Mouse (Mus musculus): ENCODE measurements at regions not wholly inside any gene's neighbourhood (a gene's known extent, or its start where the extent isn't known, plus 50 kb on each side); places are given as distances from the start of the nearest gene placed in this dataset.

DNA sequence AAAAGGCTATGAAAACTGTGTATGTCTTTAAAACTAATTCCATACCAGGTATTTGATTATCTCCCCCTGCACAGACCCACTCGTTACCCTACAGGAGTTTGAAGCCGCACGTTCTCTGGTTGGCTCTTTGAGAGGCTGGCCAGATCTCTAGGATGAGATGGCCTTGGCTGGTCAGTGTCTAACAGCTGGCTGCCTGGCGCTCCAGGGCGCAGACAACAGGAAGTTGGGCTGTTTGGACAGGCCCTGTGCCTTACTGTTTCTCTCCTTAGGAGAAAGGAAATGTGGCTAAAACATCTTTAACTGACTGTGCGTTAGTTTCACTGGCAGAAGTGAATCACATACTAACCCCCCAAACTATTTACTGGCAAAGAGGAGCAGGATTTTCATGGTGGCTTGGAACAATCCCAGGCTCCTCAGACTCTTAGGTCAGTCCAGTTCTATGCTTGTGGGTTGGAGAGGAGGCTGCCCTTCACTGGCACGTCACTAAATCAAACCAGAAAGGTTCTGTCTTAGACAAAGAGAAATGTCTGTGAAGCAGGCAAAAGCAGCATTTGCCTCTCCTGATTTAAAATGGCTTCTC, 258.7 kb upstream of the Hnrnpa3 start:
- 77% methylated on average over 7 of the region's 7 CpGs for WGBS

DNA sequence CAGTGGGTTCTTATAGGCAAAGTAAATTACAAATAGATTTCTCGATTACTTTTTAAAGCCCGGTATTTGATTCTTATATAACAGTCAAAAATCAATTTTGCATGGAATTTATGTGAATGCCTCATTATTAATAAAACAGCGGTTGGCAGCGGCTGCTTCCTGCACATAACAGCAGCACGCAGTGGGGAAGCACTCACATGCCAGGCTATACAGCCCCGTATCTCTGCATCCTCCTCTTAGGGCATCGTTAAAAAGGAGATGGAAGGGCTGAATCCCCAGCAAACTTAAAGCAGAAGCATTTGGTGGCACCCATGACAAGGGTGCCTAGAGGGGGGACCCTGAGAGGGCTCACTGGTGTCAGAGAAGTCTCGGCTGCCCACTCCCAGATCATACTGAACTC, 255.3 kb upstream of the Hnrnpa3 start:
- ATAC-seq (ENCODE audit: insufficient number of reproducible peaks, insufficient read depth, low FRiP score, low read depth): no peak
- Histone ChIP-seq H3K27me3 (ENCODE audit: control insufficient read depth, insufficient read depth, low read length) (no peaks in the 10 kb centered on the region), H3K4me3 (ENCODE audit: low read depth, low read length) (no peak overlapping the region), H3K9me3 (ENCODE audit: control insufficient read depth, low read depth, low read length) (no peaks in the 10 kb centered on the region), H3K4me1 (ENCODE audit: control insufficient read depth, insufficient read depth, low read length) (no peaks in the 10 kb centered on the region), H3K9ac (replicated peaks; ENCODE audit: low read depth, low read length) (no peak overlapping the region), H3K4me2 (replicated peaks; ENCODE audit: low read depth, low read length) (no peak overlapping the region), H3K36me3 (ENCODE audit: control insufficient read depth, insufficient read depth, low read length) (no peaks in the 10 kb centered on the region), H3K27ac (ENCODE audit: low read length) (no peak overlapping the region)
- 83% methylated on average over 8 of the region's 8 CpGs for WGBS

More for the DNA sequence above, 258.7 kb upstream of the Hnrnpa3 start:
- no peak for ATAC-seq (ENCODE audit: insufficient number of reproducible peaks, insufficient read depth, low FRiP score, low read depth)
- no peak overlapping the region for H3K27ac ChIP-seq (ENCODE audit: low read length)
- no peaks in the 10 kb centered on the region for H3K36me3 ChIP-seq (ENCODE audit: control insufficient read depth, insufficient read depth, low read length)
- H3K4me2 ChIP-seq (replicated peaks; ENCODE audit: low read depth, low read length): no peak overlapping the region
- H3K4me3 ChIP-seq (ENCODE audit: low read depth, low read length): no peak overlapping the region
- H3K4me1 ChIP-seq (ENCODE audit: control insufficient read depth, insufficient read depth, low read length): no peaks in the 10 kb centered on the region
- no peaks in the 10 kb centered on the region for H3K27me3 ChIP-seq (ENCODE audit: control insufficient read depth, insufficient read depth, low read length)
- no peaks in the 10 kb centered on the region for H3K9me3 ChIP-seq (ENCODE audit: control insufficient read depth, low read depth, low read length)
- no peak overlapping the region for H3K9ac ChIP-seq (replicated peaks; ENCODE audit: low read depth, low read length)

GRCm38 (mm10) chr2:75405524-75406214, 253.4 kb upstream of the Hnrnpa3 start:
- no peak overlapping the region for H3K9ac ChIP-seq (replicated peaks; ENCODE audit: low read depth, low read length)
- H3K27ac ChIP-seq (ENCODE audit: low read length): no peak overlapping the region
- H3K27me3 ChIP-seq (ENCODE audit: control insufficient read depth, insufficient read depth, low read length): no peaks in the 10 kb centered on the region
- ATAC-seq (ENCODE audit: insufficient number of reproducible peaks, insufficient read depth, low FRiP score, low read depth): no peak
- no peaks in the 10 kb centered on the region for H3K4me1 ChIP-seq (ENCODE audit: control insufficient read depth, insufficient read depth, low read length)
- H3K4me2 ChIP-seq (replicated peaks; ENCODE audit: low read depth, low read length): no peak overlapping the region
- no peak overlapping the region for H3K4me3 ChIP-seq (ENCODE audit: low read depth, low read length)
- no peaks in the 10 kb centered on the region for H3K9me3 ChIP-seq (ENCODE audit: control insufficient read depth, low read depth, low read length)
- 73% methylated on average over 13 of the region's 13 CpGs for WGBS
- no peaks in the 10 kb centered on the region for H3K36me3 ChIP-seq (ENCODE audit: control insufficient read depth, insufficient read depth, low read length)

DNA sequence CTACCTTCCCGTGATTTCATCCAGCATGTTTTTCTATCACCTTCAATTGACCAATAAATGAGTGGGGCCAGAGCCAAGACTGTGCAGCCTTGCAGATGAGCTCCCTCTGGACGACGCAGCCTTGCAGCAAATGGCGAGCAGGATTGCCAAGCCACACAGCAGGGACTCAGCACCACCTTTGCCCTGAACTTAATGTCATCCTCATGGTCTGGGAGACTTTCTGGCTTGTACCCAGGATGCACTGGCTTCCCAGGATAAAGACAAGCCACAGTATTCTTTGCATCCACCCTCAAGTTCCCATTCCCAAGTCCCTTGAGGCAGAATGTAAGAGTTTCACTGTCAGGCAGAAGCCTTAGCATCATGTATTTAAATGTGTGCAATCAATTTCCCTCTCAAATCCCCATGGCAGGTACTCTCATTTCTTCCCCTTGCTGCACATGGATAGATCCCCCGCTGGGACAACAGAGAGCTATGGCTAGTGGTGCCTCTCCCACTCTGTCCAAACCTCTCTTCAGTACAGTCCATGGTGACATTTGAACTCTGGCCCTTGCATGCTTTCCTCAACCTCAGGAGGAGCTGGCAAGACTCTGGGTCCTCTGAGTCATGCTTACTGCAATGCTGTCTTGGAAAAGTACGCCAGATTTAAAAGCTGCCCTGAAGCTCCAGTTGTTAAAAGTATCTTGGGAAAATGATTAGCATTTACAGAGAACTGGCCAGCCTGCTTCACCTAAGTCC, 252.2 kb upstream of the Hnrnpa3 start:
- Histone ChIP-seq H3K4me3 (ENCODE audit: low read depth, low read length) (no peak overlapping the region), H3K9ac (replicated peaks; ENCODE audit: low read depth, low read length) (no peak overlapping the region), H3K36me3 (ENCODE audit: control insufficient read depth, insufficient read depth, low read length) (no peaks in the 10 kb centered on the region), H3K9me3 (ENCODE audit: control insufficient read depth, low read depth, low read length) (no peaks in the 10 kb centered on the region), H3K4me1 (ENCODE audit: control insufficient read depth, insufficient read depth, low read length) (no peaks in the 10 kb centered on the region), H3K4me2 (replicated peaks; ENCODE audit: low read depth, low read length) (no peak overlapping the region), H3K27me3 (ENCODE audit: control insufficient read depth, insufficient read depth, low read length) (no peaks in the 10 kb centered on the region), H3K27ac (ENCODE audit: low read length) (no peak overlapping the region)
- WGBS: 78% methylated on average over 6 of the region's 6 CpGs
- no peak for ATAC-seq (ENCODE audit: insufficient number of reproducible peaks, insufficient read depth, low FRiP score, low read depth)

- H3K4me1 ChIP-seq (ENCODE audit: control insufficient read depth, insufficient read depth, low read length): no peaks in the 10 kb centered on the region
- no peaks in the 10 kb centered on the region for H3K9me3 ChIP-seq (ENCODE audit: control insufficient read depth, low read depth, low read length)
- ATAC-seq (ENCODE audit: insufficient number of reproducible peaks, insufficient read depth, low FRiP score, low read depth): no peak
- H3K9ac ChIP-seq (replicated peaks; ENCODE audit: low read depth, low read length): no peak overlapping the region
- no peaks in the 10 kb centered on the region for H3K36me3 ChIP-seq (ENCODE audit: control insufficient read depth, insufficient read depth, low read length)
- no peaks in the 10 kb centered on the region for H3K27me3 ChIP-seq (ENCODE audit: control insufficient read depth, insufficient read depth, low read length)
- no peak overlapping the region for H3K4me3 ChIP-seq (ENCODE audit: low read depth, low read length)
- WGBS: 82% methylated on average over 4 of the region's 4 CpGs
- no peak overlapping the region for H3K27ac ChIP-seq (ENCODE audit: low read length)
- H3K4me2 ChIP-seq (replicated peaks; ENCODE audit: low read depth, low read length): no peak overlapping the region
Measured at GRCm38 (mm10) chr2:75407560-75407959, 251.5 kb upstream of the Hnrnpa3 start.

DNA sequence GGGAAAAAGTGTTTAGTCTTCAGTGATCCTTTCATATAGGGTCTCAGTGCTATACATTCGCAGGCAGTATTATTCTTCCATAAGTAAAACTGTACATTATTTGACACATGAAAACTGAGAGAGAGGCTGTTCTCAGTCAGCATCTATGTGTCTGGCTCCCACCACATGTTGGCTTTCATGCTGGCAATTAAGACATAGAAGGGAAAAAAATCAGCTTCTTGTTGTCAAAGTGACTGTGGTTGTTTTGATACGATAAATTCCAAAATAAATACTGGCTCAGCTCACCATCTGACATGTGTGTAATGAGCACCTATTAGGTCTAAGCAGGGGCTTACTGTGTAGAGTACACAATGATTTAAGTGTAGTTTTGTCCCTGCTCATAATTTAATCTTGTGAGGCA, 251.0 kb upstream of the Hnrnpa3 start:
- H3K9ac ChIP-seq (replicated peaks; ENCODE audit: low read depth, low read length): no peak overlapping the region
- 87% methylated on average over 2 of the region's 2 CpGs for WGBS
- no peaks in the 10 kb centered on the region for H3K9me3 ChIP-seq (ENCODE audit: control insufficient read depth, low read depth, low read length)
- H3K27ac ChIP-seq (ENCODE audit: low read length): no peak overlapping the region
- no peak for ATAC-seq (ENCODE audit: insufficient number of reproducible peaks, insufficient read depth, low FRiP score, low read depth)
- H3K4me3 ChIP-seq (ENCODE audit: low read depth, low read length): no peak overlapping the region
- no peaks in the 10 kb centered on the region for H3K4me1 ChIP-seq (ENCODE audit: control insufficient read depth, insufficient read depth, low read length)
- no peak overlapping the region for H3K4me2 ChIP-seq (replicated peaks; ENCODE audit: low read depth, low read length)
- no peaks in the 10 kb centered on the region for H3K36me3 ChIP-seq (ENCODE audit: control insufficient read depth, insufficient read depth, low read length)
- H3K27me3 ChIP-seq (ENCODE audit: control insufficient read depth, insufficient read depth, low read length): no peaks in the 10 kb centered on the region

- Histone ChIP-seq H3K36me3 (ENCODE audit: control insufficient read depth, insufficient read depth, low read length) (no peaks in the 10 kb centered on the region), H3K9ac (replicated peaks; ENCODE audit: low read depth, low read length) (no peak overlapping the region), H3K4me3 (ENCODE audit: low read depth, low read length) (no peak overlapping the region), H3K9me3 (ENCODE audit: control insufficient read depth, low read depth, low read length) (no peaks in the 10 kb centered on the region), H3K4me2 (replicated peaks; ENCODE audit: low read depth, low read length) (no peak overlapping the region), H3K27me3 (ENCODE audit: control insufficient read depth, insufficient read depth, low read length) (no peaks in the 10 kb centered on the region), H3K27ac (ENCODE audit: low read length) (no peak overlapping the region), H3K4me1 (ENCODE audit: control insufficient read depth, insufficient read depth, low read length) (no peaks in the 10 kb centered on the region)
- no peak for ATAC-seq (ENCODE audit: insufficient number of reproducible peaks, insufficient read depth, low FRiP score, low read depth)
- WGBS: 85% methylated on average over 7 of the region's 7 CpGs
Measured at GRCm38 (mm10) chr2:75409806-75410205, 249.3 kb upstream of the Hnrnpa3 start.

- WGBS: 94% methylated on average over 5 of the region's 5 CpGs
Measured at GRCm38 (mm10) chr2:75412735-75413134, 246.3 kb upstream of the Hnrnpa3 start.

More at GRCm38 (mm10) chr2:75412735-75413134, 246.3 kb upstream of the Hnrnpa3 start:
- Histone ChIP-seq H3K9ac (replicated peaks; ENCODE audit: low read depth, low read length) (no peak overlapping the region), H3K9me3 (ENCODE audit: control insufficient read depth, low read depth, low read length) (no peaks in the 10 kb centered on the region), H3K4me2 (replicated peaks; ENCODE audit: low read depth, low read length) (no peak overlapping the region), H3K27ac (ENCODE audit: low read length) (no peak overlapping the region), H3K4me1 (ENCODE audit: control insufficient read depth, insufficient read depth, low read length) (no peaks in the 10 kb centered on the region), H3K27me3 (ENCODE audit: control insufficient read depth, insufficient read depth, low read length) (no peaks in the 10 kb centered on the region), H3K4me3 (ENCODE audit: low read depth, low read length) (no peak overlapping the region), H3K36me3 (ENCODE audit: control insufficient read depth, insufficient read depth, low read length) (no peaks in the 10 kb centered on the region)
- no peak for ATAC-seq (ENCODE audit: insufficient number of reproducible peaks, insufficient read depth, low FRiP score, low read depth)

Measured in stomach, embryonic 14.5 days (tissue).